Mouse (Mus musculus): ENCODE results near the gene Arsb.

Arsb gene

DNA sequence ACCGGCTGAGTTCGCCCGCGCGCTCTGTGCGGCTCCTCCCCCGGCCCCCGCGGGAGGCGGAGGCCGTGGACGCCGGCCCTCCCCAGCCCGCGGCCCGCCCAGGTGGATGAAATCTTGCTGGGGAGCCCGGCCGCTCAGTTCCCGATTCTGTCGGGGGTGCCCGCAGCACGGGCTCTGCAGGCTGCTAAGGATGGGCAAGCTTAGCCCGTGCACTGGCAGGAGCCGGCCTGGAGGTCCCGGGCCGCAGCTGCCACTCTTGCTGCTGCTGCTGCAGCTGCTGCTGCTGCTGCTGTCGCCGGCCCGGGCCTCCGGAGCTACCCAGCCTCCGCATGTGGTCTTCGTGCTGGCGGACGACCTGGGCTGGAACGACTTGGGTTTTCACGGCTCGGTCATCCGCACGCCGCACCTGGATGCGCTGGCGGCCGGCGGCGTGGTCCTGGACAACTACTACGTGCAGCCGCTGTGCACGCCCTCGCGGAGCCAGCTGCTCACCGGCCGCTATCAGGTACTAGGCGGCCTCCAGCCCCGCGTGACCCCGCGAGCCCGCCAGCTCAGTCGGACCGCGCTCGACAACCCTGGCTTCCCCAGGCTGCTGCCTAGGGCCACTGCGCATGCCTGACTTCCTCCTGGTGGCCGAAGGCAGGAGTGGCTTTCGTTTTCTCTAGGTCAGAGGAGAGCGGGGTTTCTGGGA is at the start of gene Arsb:
Gene Arsb, plus strand, starts transcription at position 43 of the 691 bp plus-strand sequence.
- peak; percentile 60 for DNase-seq (ENCODE audit: low read depth)

DNA sequence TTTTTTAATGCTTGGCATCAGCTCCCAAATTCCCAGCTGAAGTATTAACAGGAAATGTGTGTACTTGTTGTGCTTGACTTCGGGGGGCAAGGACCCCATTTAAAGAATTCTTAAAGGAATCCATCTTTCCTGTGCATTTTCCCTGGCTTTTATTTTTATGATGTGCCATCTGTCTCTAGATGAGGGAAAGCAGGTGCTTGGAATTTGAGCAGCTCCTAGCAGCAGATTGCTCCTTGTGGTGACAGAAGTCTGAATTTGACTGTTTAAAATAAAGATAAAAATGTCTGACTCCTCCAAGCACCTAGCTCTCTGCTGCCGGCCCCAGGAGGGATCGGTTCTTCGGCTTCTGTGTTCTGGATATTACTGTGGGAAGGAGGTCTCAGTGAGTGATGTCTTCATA is 49.5 kb upstream of the Arsb start:
- no peak for DNase-seq (ENCODE audit: low read depth)

DNA sequence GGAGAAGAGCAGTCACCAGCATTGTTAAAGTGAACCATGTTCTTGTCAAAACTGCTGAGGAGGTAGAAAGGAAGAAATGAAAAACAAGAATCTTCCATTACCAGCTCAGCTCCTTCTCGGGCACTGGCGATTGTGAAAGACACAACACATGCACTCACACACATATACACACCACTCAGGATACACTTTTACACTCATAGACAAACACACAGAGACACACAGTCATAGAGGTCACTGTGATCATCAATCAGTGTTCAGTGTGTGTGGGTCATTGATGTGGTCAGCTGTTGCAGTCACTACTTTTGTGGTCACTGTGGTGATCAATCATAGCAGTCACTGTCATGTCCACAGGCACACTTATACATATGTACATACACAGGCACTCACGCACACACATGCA is 48.0 kb upstream of the Arsb start:
- DNase-seq (ENCODE audit: low read depth): no peak

DNA sequence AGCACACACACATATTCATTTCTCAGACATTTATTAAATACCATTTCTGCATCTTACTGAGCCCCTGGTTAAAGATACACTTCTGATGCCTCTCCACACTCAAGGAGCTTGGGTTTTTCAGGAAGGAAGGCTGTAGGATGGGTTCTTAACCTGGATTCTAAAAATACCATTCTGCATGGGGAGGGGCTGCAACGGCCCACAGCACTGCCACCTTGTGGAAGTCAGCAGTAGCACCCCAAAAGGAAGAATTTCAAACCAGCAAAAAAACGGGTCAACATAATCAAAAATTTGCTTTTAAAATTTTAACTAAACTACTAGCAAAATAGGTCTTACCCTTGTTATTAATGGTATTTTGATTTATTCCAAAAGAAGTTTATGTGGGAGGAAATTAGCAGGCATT is 47.2 kb upstream of the Arsb start:
- DNase-seq (ENCODE audit: low read depth): no peak

DNA sequence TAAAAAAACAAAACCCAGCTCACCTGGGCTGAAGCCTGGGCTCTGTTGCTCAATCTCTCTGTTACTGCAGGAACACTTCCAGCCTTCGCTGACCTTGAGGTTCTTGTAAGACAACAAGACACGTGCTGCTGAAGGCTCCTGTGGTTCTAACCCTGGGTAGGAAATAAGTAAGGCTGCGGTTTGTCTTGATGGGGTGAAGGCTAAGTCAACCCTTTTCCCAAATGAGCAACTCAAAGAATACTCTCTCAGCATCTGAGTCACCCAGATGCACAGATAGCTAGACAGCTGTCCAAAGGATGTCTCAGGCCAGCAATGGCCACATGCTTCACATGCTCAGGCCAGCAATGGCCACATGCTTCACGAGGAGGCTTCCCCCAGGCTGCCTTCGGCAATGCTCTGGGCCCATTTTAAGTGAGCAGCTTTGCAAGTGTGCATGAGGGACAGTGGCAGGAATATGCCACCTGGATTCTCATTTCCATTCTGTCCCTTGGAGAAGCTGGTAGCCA is 36.2 kb upstream of the Arsb start:
- no peak for DNase-seq (ENCODE audit: low read depth)

DNA sequence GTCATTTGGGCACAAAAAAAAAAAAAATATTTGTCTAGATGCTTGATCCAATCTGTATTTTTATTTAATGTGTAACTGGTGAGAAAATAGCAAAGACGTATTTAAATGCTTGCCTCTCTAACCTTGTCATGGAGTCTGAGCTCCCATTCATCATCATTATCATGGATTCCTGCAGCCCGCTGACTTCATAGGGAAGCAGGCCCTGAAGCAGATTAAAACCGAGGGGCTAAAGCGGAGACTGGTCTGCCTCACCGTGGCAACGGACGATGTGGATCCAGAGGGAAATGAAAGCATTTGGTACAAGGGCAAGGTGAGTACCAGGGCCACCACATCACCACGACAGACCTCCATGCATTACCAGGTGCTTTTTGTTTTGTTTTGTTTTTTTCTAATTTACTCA is 27.3 kb upstream of the Arsb start:
- no peak for DNase-seq (ENCODE audit: low read depth)

DNA sequence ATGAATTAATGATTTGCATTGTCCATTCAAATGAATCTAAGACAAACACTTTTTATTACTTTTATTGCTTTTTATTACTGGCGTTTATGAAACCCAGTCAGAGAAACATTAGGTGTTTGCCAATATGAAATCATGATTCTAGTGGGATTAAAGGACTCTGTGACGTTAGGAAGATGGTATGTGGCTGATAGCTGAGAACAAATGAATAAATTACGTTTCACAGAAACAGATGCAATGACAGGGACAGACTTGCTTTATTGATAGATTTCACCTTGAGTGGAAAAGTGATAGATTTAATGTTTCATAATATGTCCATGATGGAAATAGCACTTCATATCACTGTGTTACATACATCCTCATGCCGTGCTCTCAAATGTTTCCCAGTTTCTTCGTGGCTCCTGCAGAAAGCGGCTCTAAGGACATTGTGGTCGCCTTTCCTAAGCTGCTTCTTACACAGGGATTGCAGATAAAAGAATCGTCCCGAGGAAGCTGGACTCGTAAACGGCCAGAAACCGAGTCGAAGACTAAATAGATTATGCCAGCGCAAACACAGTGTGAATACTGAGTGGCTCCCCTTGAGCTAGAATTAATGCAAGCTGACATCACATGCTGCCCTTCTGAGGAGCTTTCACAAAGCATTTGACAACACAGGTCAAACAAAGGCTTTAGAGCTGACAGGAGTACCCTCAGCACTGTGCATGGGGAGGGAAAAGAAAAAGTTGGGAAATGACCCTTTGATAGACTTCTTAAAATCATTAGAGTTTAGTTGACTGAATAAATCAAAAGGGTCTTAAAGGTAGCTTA is 18.6 kb upstream of the Arsb start:
- no peak for DNase-seq (ENCODE audit: low read depth)

DNA sequence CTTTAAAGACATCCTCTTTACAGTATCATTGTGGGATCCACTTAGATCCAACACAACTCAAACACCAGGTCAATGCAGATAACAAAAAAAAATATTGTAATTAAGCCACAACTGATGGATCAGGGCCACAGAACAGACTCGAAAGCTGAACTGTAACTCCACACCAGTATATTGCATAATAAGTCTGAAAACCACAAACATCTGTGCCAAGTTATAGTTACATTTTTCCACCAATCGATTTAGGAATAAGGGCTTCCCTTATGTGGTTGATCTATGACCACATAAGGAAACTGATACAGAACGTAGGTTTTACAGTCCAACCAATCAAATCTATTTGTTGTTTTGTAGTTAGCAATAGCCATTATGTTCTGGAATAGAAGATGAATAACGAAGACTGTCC is 16.3 kb upstream of the Arsb start:
- peak; percentile 27 for DNase-seq (ENCODE audit: low read depth)

DNA sequence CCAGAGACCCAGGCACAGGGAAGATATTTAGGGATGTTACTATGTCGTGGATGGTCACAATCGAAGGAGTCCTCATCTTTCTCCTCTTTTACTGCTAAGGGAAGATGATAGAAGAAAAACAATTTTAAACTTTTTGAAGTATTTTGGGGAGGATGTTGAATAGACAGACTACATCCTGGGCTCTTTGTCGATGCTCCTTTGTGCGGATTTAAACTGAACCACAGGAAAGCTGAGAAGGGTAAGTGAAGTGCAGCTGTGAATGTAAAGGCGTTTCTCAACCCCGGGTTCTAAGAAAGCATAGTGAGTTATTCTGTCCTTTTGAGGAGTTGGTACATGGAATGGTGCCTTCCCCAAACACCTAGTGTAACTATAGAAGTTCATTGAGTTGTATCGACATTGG is 14.8 kb upstream of the Arsb start:
- DNase-seq (ENCODE audit: low read depth): no peak

DNA sequence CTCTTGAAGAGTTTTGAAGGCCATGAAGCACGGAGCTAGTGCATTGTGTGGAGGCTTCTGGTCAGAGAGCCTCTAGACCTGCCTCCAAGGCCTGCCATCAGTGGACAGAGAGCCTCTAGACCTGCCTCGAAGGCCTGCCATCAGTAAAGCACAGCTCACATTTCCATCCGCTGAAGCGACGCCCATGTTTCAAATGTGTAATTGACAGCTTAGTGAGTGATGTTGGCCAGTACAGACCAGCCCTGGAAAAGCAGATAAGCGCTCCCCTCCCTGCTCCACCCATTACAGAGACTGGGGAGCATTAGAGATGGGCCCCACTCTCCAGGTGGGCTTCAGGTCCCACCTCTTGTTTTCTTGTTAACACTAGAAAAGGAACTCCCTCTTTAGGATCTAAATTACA is 13.9 kb upstream of the Arsb start:
- no peak for DNase-seq (ENCODE audit: low read depth)

DNA sequence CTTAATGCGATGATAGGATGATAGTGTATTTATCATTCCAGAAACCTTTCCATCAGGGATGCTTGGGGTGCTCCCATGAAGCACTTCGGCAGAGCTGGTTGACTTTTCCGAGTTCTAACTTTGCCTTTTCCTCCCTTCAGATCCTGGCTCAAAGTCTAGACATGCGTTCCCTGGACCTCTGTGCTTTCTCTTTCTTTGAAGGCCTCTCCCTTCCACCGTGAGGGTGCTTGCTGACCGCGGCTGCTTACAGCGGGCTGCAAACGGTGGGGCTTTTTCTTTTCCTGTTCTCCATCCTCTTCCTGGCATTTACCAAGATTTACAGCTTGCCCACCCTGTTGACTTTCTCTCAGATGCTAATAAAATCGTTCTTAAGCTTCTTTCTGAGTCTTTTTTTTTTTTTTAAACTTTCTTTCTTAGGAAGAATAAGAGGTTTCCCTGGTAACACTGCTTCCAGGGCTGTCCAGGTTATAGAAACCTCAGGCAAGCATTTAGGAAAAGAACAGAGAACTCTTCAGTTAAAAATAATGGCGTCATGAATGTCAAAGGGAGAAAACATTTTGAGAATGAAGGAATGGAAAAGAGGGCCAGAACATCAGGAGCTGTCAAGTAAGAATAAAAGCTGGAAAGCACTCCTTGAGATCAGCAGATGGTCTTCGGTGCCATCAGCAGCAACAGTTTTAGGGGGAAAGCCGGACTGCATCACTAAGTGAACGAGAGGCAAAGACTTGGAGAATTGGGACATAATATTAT is 13.1 kb upstream of the Arsb start:
- no peak for DNase-seq (ENCODE audit: low read depth)

DNA sequence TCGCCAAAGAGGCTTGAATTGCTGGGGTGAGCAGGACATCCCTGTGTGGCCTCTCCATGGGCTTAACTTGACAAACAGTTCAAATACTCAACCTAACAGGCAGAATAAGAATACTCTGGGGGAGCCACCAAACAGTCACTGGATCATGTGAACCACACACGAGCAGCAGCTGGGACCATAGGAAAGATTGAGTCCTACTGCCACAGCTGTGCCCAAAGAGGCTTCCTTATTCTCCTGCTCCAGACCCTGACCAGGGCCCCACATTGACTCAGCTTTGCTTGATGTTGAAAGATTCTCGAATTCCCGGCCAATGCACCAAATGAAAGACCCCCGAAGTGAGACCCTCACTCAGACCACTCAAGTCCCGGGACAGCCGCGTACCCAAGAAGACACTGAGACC is 9.6 kb upstream of the Arsb start:
- no peak for DNase-seq (ENCODE audit: low read depth)

DNA sequence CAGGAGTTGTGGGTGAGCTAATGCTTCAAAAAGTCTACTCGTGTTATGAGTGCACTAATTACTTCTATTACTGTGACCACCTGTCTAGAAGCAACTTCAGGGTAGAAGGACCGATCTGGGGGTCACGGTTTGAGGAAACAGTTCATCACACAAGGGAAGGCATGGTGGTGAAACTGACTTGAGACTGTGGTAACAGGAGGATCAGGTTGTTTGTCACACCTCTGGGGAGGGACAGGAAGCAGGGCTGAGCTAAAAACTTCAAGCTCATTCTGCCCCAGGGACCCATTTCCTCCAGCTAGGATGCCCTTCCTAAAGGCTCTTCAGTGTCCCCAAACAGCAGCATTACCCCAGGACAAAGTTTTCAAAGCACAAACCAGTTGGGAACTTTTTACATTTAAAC is 8.6 kb upstream of the Arsb start:
- no peak for DNase-seq (ENCODE audit: low read depth)

DNA sequence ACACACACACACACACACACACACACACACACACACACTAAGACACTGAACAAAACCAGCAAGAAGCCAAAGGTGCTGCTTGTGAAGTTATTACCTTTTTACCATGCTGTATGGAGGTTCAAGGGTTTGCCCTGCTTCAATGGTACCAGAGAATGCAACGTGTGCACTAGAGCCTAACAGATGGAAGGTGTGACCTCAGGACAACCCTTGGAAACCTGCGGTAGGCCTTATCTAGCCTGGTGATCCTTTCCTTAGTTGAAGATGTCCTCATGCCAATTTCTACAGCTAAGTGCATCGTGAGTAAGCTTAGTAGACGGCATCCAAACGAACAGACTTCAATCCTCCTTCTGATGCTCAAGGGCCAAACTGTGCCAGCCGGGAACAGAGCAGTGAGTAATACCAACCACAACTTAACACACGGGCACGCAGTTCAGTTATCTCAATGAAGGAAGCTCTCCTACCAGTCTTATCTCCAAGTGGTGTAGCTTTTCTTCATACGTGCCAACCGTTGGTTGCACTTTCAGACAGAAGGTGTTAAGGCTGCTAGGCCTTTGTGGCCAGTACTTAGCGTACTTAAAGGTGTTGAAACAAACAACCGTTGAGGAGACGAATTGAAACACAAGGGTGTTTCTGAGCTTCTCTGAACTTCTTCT is 7.0 kb upstream of the Arsb start:
- DNase-seq (ENCODE audit: low read depth): no peak

DNA sequence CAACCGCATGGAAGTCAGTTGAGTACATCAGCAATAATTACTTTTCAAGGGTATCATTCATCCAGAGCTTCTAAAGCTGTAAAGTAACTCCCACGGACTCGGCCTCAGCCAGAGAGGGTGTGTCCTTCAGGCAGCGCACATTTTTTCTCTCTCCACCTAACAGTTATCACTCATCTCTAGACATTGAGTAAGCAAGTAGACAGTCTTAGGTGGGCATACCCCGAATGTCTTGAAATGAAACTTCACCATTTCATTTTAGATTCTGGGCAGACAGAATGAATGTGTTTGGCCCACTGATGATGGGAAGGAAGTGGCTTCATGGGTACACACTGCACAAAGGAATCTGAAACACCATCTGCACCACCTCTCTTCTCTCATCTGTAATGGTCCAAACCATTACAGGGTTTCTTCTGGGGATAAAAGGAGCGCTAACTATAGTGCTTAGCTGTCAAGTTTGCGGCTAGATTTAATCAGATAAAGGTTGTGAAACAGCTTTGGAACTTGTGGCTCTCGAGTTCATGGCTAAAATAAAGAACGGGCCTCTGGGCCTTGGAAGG is 321 bp upstream of the Arsb start:
- DNase-seq (ENCODE audit: low read depth): no peak

DNA sequence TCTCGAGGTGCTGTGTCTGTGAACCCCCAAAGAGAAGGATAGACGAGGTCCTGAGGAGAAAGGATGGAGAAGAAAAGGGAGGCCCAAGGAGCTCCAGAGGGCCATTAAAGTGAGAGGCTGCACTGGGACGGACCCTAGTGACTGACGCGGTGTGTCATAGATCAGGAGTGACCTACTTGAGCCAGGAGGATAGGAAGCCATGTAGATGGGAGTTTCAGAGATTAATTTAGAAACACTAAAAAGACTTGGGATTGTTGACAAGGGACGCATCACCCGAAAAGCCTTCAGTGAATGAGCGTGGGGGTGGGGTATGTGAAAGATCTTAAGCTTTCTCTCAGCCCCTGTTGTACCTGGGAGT is 828 bp downstream of the Arsb start:
- DNase-seq (ENCODE audit: low read depth): no peak

DNA sequence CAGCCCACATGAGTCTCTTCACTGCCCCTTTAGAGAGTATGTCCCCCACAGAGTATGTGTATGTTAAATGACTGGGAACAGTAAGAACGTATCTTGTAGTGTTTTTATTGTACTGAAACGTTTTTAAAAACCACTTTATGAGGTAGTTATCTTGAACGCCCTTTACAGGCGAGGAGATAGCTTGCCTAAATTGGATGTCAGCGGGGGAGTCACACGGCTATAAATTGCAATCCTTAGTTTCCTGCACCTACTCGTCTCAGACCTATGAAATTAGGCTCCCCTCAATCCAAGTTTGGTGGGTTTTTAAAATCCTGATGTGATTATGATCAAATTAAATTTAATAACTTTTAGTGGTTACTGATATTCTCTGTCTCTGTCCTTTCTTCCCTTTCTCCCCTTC is 1.4 kb downstream of the Arsb start:
- no peak for DNase-seq (ENCODE audit: low read depth)

DNA sequence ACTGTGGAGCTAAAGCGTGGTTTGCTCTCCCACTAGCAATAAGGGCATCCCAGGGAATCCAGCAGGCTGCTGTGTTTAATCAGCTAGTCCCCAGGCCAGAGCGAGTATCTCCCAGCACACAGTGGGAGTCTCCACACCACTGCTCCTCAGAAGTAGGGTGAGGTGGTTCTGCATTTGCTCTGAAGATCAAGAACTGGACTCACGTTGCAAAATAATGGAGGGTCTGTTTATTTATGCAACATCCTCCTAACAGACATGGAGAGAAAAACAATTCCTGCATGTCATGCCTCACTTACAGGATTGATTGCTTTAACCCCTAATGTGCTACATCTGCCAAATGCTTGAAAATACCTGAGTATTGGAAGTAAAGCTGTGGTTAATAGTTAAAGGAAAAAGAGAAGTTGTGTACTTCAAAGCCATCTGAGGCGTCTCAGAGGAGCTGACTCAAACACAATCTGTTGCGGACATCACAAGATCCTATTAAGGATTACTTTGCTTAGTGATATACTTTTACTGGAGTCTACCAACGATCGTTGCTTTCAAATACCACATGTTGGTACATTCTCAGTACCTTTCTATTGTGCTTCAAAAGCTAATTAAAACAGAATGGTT is 2.4 kb downstream of the Arsb start:
- no peak for DNase-seq (ENCODE audit: low read depth)

DNA sequence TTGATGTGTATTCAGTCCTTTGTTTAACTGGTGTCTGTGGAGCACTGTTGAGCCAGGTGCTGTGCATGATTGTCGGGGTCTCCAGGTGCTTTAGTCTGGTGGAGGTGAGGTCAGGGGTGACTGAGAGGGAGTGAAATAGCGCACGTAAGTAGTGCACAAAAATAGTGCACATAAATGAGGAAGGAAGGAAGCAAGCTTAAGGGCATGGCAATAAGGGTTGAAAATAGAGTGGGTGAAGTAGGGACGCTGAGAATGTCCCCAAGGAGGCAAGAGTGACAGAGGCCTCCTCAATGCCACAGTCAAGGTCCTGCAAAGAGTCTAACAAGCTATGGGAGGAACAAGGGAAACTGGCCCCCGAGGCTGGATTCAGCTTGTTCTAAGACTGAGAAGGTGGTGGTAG is 11.4 kb downstream of the Arsb start:
- no peak for DNase-seq (ENCODE audit: low read depth)

DNA sequence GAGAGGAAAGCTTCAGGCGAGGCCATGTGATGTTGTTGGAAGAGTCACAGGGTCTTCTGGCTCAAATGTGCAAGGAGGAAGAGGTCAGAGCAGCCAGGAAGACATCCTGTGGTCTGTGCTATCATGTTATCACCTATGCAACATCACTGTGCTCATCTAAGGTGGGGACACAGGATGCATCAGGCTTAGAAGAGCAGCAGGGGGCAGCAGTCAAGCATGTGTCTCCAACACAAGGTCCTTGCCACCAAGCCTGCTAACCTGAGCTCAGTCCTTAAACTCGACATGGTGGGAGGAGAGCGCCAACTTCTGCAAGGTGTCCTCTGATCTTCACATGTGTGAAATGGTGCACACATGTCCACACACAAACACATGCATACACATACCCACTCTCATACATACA is 13.9 kb downstream of the Arsb start:
- DNase-seq (ENCODE audit: low read depth): no peak

DNA sequence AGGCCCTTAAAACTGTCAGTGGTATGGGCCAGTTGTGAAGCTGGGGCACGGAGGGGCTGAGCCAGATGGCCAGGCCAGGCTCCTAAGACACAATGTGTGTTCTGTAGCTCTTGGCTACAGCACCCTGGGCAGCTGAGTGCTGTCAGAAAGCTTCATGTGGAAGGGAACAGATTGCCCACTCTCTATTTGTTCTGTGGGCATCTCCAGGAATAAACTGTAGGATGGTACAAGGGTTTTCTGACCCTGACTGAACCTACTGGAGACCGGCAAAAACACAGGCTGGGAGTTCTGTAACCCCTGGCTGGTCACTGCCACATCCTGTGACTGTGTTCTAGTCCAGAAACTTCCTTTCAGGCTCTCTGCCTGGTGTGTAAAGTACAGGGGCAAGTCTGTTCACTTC is 14.6 kb downstream of the Arsb start:
- no peak for DNase-seq (ENCODE audit: low read depth)

DNA sequence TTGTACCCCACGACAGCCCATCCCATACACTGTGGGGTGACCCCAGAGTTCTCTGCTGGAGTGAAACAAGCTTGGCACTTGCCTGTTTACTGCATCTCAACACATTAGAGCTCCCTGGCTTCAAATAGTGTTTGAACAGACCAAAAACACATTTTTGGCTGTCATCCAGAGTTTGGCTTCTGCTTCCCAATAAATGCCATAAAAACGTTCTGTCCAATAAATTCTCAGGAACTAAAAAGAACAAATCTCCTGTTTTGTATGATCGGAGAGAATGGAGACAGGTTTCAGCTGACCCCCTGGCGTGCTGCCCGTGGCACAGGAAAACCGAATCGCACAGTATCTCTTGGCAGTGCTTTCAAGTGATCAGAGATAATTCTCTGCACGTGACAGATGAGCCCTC is 16.2 kb downstream of the Arsb start:
- DNase-seq (ENCODE audit: low read depth): peak; percentile 17
